Mouse (Mus musculus): ENCODE measurements around the gene Gm906. TPM values are rescaled to one million over a fixed set of nuclear protein-coding genes. Genes with fewer than 3 reads are reported as not detected.
"Not testable (repeated sequence)": the region's sequence is repeated elsewhere in the genome, so short reads cannot be mapped to it uniquely, and the experiment has no call there.

The Gm906 gene
- not detected in 2 replicates for polyA plus RNA-seq (2014; fragmentation: Nextera tagmentation; extraction: Ambion mirVana)

DNA sequence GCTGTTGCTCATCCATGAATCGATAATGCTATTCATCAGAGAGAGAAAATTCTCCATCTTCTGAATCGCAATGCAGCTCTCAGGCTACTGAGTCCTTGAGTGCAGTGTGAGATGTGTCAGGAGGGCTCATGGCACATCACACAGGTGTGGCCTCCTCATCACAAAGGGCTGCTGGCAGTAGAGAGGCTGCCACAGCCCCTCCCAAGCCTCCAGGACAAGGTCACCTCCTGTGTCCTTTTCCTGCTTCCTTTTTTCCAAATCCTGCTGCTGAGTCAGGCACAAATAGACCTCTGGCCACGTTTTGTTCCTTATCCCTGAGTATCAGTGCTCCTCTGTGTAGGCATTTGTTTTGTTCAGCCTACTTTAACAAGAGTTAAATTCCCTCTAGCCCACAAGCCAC, at the start of gene Gm906:
TSS of gene Gm906 (minus strand) at position 101 of the 400 bp plus-strand sequence.
- not testable (repeated sequence) for ATAC-seq (ENCODE audit: low FRiP score, low TSS enrichment); H3K27ac ChIP-seq (ENCODE audit: low read depth, low read length); H3K27me3 ChIP-seq (ENCODE audit: control insufficient read depth, insufficient read depth, low read length); H3K36me3 ChIP-seq (ENCODE audit: control insufficient read depth, insufficient read depth, low read length); H3K9me3 ChIP-seq (ENCODE audit: control insufficient read depth, low read length); H3K9ac ChIP-seq (ENCODE audit: low read depth, low read length); H3K4me1 ChIP-seq (ENCODE audit: control insufficient read depth, insufficient read depth, low read length); H3K4me2 ChIP-seq (replicated peaks; ENCODE audit: low read depth, low read length); H3K4me3 ChIP-seq (ENCODE audit: low read length)
- 77% methylated on average over 3 of the region's 3 CpGs for WGBS

DNA sequence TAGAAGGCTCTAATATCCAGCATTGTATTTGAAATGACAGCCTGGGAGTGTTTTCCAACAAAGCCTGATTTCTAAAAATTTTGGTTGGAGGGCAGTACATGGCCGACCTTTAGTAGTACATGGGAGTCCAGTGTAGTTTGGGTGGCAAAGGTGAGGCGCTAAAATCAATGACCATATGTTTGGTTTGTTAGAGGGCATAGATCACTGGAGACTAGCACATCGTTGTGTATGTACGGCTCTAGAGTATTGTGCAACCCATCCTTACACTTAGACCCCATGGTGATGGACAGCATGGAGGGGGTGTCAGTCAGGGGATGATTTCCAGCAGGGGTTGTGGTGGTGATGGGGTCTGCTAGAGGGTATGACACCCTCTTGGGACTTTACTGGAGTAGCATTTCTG, 33.2 kb upstream of the Gm906 start:
- H3K27ac ChIP-seq (ENCODE audit: low read depth, low read length); H3K4me3 ChIP-seq (ENCODE audit: low read length); H3K4me1 ChIP-seq (ENCODE audit: control insufficient read depth, insufficient read depth, low read length); H3K36me3 ChIP-seq (ENCODE audit: control insufficient read depth, insufficient read depth, low read length); H3K9ac ChIP-seq (ENCODE audit: low read depth, low read length); H3K27me3 ChIP-seq (ENCODE audit: control insufficient read depth, insufficient read depth, low read length); ATAC-seq (ENCODE audit: low FRiP score, low TSS enrichment); H3K4me2 ChIP-seq (replicated peaks; ENCODE audit: low read depth, low read length); H3K9me3 ChIP-seq (ENCODE audit: control insufficient read depth, low read length): not testable (repeated sequence)
- WGBS, result 93% methylated on average over 2 of the region's 4 CpGs

DNA sequence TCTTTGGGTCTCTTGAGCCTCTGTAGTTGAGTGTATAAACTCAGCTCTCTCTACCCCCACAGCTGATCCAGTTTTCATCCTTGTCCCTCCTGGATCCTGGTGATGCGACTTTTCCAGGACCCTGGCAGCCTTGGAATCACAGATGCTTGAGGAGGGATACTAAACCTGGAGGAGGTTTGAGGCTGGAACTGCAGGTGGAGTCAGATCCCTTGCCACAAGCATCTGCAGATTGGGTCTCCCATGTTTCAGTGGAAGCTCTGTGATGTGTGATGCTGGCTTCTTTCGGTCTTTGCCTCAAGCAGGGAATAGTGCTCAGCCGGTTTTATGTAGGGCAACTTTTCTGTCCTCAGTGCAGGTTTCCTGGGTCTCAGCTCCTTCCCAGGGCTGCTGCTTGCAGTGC, 13.6 kb downstream of the Gm906 start:
- 96% methylated on average over 3 of the region's 3 CpGs for WGBS
- H3K9ac ChIP-seq (ENCODE audit: low read depth, low read length), result no peak overlapping the region

DNA sequence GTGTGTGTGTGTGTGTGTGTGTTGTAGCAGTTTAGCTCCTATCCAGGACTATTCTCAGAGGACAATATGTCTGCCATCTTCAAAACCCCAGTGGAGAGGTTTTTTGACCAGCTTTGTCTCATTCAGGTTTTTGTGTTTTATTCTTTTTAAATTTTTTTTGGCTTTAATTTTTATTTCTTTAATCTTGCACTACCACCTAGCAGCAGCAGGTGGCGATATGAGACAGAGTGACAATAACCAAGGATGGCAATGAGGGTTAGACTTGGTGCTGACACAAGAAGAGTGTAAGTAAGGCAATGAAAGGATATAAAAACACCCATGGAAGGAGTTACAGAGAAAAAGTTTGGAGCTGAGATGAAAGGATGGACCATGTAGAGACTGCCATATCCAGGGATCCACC, 38.3 kb downstream of the Gm906 start:
- 0% methylated on average over 1 of the region's 1 CpGs for WGBS
- not testable (repeated sequence) for H3K27me3 ChIP-seq (ENCODE audit: control insufficient read depth, insufficient read depth, low read length)

More for the DNA sequence above, 13.6 kb downstream of the Gm906 start:
- no peak for ATAC-seq (ENCODE audit: low FRiP score, low TSS enrichment)
- Histone ChIP-seq H3K36me3 (ENCODE audit: control insufficient read depth, insufficient read depth, low read length) (no peaks in the 10 kb centered on the region), H3K4me2 (replicated peaks; ENCODE audit: low read depth, low read length) (no peak overlapping the region), H3K27ac (ENCODE audit: low read depth, low read length) (no peak overlapping the region), H3K27me3 (ENCODE audit: control insufficient read depth, insufficient read depth, low read length) (no peaks in the 10 kb centered on the region), H3K4me3 (ENCODE audit: low read length) (no peak overlapping the region), H3K4me1 (ENCODE audit: control insufficient read depth, insufficient read depth, low read length) (no peaks in the 10 kb centered on the region), H3K9me3 (ENCODE audit: control insufficient read depth, low read length) (no peaks in the 10 kb centered on the region)

DNA sequence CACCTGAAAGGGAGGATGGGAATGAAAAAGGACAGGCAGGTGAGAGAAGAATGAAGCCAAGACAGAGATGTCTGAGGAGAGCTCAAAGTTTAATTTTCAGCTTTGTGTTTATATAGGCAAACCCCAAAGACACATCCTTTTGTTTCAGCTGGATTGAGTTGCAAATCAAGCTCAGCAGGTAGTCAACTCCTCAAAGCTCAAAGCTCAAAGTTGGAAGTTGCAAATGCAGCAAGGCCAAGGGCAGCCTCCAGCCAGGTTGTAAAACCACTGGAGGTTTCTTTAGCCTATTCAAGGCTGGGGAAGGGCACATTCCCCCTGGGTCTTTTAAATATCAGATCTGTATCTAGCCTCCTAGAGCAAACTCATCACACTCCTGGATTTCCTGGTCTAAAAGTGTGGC, 39.9 kb downstream of the Gm906 start:
- H3K27me3 ChIP-seq (ENCODE audit: control insufficient read depth, insufficient read depth, low read length); ATAC-seq (ENCODE audit: low FRiP score, low TSS enrichment); H3K9ac ChIP-seq (ENCODE audit: low read depth, low read length); H3K27ac ChIP-seq (ENCODE audit: low read depth, low read length); H3K4me2 ChIP-seq (replicated peaks; ENCODE audit: low read depth, low read length); H3K4me3 ChIP-seq (ENCODE audit: low read length); H3K36me3 ChIP-seq (ENCODE audit: control insufficient read depth, insufficient read depth, low read length); H3K9me3 ChIP-seq (ENCODE audit: control insufficient read depth, low read length); H3K4me1 ChIP-seq (ENCODE audit: control insufficient read depth, insufficient read depth, low read length): not testable (repeated sequence)

More for the DNA sequence above, 38.3 kb downstream of the Gm906 start:
- not testable (repeated sequence) for H3K4me1 ChIP-seq (ENCODE audit: control insufficient read depth, insufficient read depth, low read length); ATAC-seq (ENCODE audit: low FRiP score, low TSS enrichment); H3K4me3 ChIP-seq (ENCODE audit: low read length); H3K27ac ChIP-seq (ENCODE audit: low read depth, low read length); H3K9me3 ChIP-seq (ENCODE audit: control insufficient read depth, low read length); H3K4me2 ChIP-seq (replicated peaks; ENCODE audit: low read depth, low read length); H3K9ac ChIP-seq (ENCODE audit: low read depth, low read length); H3K36me3 ChIP-seq (ENCODE audit: control insufficient read depth, insufficient read depth, low read length)

DNA sequence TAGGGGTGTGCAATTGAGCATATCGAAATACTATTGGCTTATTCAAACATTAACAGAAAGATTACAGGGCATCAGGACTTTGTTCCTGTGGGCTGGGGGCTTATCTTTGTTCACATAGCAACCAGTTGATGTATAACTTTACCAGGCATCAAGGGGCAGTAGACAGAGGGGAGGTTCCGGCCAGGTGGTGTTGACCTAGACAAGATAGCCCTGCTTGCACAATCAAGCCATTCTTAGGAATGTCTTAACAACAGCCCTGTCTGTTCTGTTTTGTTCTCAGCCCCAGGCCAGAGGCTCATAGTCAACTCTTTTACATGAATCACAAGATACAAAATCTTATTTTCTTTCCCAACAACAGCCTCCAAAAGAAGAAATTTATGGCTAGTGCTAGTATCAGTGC, 40.5 kb downstream of the Gm906 start:
- not testable (repeated sequence) for H3K9me3 ChIP-seq (ENCODE audit: control insufficient read depth, low read length); H3K9ac ChIP-seq (ENCODE audit: low read depth, low read length); H3K4me3 ChIP-seq (ENCODE audit: low read length); ATAC-seq (ENCODE audit: low FRiP score, low TSS enrichment); H3K27me3 ChIP-seq (ENCODE audit: control insufficient read depth, insufficient read depth, low read length); H3K36me3 ChIP-seq (ENCODE audit: control insufficient read depth, insufficient read depth, low read length); H3K27ac ChIP-seq (ENCODE audit: low read depth, low read length); H3K4me2 ChIP-seq (replicated peaks; ENCODE audit: low read depth, low read length); H3K4me1 ChIP-seq (ENCODE audit: control insufficient read depth, insufficient read depth, low read length)
- WGBS, result 91% methylated on average over 2 of the region's 2 CpGs

DNA sequence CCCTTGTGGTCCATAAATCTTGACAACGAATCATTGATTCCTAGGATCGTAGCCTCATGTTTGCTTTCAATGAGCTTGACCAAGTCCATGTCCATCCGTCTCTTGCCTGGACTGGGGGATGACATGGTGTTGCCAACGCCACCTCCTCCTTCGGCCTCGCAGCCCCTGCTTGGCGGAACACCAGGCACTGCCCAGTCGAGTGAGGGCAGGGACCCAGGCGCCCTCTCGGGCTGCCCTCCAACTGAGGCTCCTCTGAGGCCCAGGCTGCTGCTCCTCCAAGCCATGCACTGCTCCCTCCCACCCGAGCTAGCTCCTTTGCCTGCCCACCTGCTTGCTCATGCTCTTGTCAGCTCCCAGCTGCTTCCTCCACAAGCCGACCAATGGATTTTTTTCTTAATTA, 42.1 kb downstream of the Gm906 start:
- WGBS, result 84% methylated on average over 12 of the region's 12 CpGs

DNA sequence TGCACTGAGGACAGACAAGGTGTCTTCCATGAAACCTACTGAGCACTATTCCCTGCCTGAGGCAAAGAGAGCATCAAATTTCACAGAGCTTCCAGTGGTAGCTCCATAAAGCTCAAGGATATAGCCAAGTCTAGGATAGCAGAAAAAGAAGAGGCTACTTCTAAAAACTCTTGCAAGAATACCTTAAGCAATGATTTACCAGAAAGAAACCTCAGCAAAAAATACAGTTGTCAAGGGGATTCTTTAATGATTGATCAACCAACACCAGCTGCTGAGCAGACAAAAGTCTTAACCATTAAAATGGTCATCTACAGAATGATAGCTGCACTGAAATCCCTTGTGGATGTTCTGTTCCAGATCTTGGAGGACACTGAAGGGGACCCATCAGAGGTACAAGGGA, 53.3 kb downstream of the Gm906 start:
- H3K36me3 ChIP-seq (ENCODE audit: control insufficient read depth, insufficient read depth, low read length); H3K27me3 ChIP-seq (ENCODE audit: control insufficient read depth, insufficient read depth, low read length); H3K9me3 ChIP-seq (ENCODE audit: control insufficient read depth, low read length); H3K4me2 ChIP-seq (replicated peaks; ENCODE audit: low read depth, low read length); H3K4me3 ChIP-seq (ENCODE audit: low read length); ATAC-seq (ENCODE audit: low FRiP score, low TSS enrichment); H3K9ac ChIP-seq (ENCODE audit: low read depth, low read length); H3K4me1 ChIP-seq (ENCODE audit: control insufficient read depth, insufficient read depth, low read length); H3K27ac ChIP-seq (ENCODE audit: low read depth, low read length): not testable (repeated sequence)

More for the DNA sequence above, 42.1 kb downstream of the Gm906 start:
- H3K9me3 ChIP-seq (ENCODE audit: control insufficient read depth, low read length), result no peaks in the 10 kb centered on the region
- ATAC-seq (ENCODE audit: low FRiP score, low TSS enrichment), result no peak
- H3K4me2 ChIP-seq (replicated peaks; ENCODE audit: low read depth, low read length), result no peak overlapping the region
- H3K27me3 ChIP-seq (ENCODE audit: control insufficient read depth, insufficient read depth, low read length), result no peaks in the 10 kb centered on the region
- no peak overlapping the region for H3K9ac ChIP-seq (ENCODE audit: low read depth, low read length)
- H3K36me3 ChIP-seq (ENCODE audit: control insufficient read depth, insufficient read depth, low read length), result no peaks in the 10 kb centered on the region
- no peak overlapping the region for H3K27ac ChIP-seq (ENCODE audit: low read depth, low read length)
- no peak overlapping the region for H3K4me3 ChIP-seq (ENCODE audit: low read length)
- no peaks in the 10 kb centered on the region for H3K4me1 ChIP-seq (ENCODE audit: control insufficient read depth, insufficient read depth, low read length)
